Mouse (Mus musculus): ENCODE measurements around the gene Gcnt2.

DNA sequence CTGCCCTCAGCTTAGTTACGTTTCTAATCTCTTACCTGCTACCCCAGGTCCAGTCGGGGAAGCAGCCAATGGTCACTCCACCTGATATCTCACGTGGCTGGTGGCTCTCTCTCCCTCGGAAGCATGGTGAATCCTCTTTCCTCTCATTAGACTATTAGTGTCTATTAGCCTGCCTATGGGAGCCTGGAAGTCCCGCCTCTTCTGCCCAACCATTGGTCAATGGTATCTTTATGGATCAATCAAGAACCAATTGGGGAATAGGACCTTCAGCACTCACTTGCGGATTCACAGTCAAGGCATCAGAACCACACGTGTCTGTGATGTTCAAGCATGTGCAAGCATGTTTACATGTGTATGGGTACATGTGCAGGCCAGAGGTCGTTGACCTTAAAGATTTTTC is 21.0 kb downstream of the Gcnt2 start:
- no peak for TF ChIP-seq CTCF (IDR thresholded peaks at IDR 0.05; ENCODE audit: low read depth)
- TF ChIP-seq EP300 (IDR thresholded peaks at IDR 0.05; ENCODE audit: low read depth): no peak

Measured in heart, postnatal 0 days (tissue).